Mouse (Mus musculus): Measurements from ENCODE around the gene Ntn3. TPM values are rescaled to one million over a fixed set of nuclear protein-coding genes. Genes with fewer than 3 reads are reported as not detected.
A peak's percentile ranks its signal among the peaks of the same experiment; 100 is the strongest.

The Ntn3 gene
- polyA plus RNA-seq, 1 experiment from 2014 or later, result 0.45 TPM

DNA sequence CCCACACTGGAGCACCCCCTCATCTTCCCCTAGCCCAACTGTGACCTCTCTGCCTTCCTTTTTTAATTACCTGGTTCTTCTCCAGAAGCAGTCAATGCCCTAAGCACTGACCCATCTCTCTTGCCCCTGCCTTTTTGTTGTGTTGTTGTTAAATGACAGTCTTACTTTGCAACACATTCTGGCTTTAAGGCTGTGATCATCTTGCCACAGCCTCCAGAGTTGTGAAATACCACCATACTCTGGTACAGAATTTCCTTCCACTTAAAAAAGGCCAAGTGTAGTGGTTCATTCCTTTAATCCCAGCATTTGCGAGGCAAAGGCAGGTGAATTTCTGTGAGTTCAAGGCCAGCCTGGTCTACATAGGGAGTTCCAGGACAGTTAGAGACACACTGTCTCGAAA is 18.4 kb downstream of the Ntn3 start:
- Histone ChIP-seq H3K36me3 (replicated peaks; ENCODE audit: insufficient read depth, low read length) (peaks cover 22% of the 10 kb centered on the region), H3K9ac (replicated peaks) (no peak overlapping the region), H3K27ac (ENCODE audit: low read depth) (0 out of 2 replicates have a peak overlapping the region, but pooled peaks have one; percentile 44), H3K9me3 (ENCODE audit: low read length) (no peaks in the 10 kb centered on the region), H3K4me2 (ENCODE audit: low read depth, low read length) (no peak overlapping the region), H3K4me3 (ENCODE audit: low read depth, low read length) (no peak overlapping the region), H3K27me3 (ENCODE audit: insufficient read depth, low read length) (no peaks in the 10 kb centered on the region), H3K4me1 (ENCODE audit: insufficient read depth) (peaks cover 35% of the 10 kb centered on the region)
- WGBS (ENCODE audit: insufficient replicate concordance), result 74% methylated on average over 2 of the region's 2 CpGs
- TF ChIP-seq CTCF (IDR thresholded peaks at IDR 0.05; ENCODE audit: low read depth) (no peak), EP300 (IDR thresholded peaks at IDR 0.05; ENCODE audit: low read depth) (no peak)
- DNase-seq (no peak), ATAC-seq (no peak)

DNA sequence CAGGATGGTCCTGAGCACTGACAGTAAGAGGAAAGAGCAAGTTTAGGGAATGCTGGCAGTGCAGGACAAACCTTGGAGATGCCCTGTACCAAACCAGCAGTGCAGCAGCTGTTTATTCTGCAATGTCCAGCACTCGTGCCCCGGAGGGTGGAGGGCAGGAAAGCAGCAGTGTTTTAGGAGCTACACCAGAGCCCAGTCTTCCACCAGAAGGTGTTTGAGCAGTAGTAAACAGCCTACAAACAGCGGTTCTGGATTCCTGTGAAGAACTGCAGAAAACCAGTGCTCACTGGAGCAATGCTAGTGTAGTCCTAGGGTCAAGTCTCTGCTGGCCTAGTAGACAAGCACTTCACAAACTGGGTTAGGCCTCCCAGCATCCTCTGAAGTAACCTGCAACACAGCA is 35.1 kb downstream of the Ntn3 start:
- ATAC-seq (no peak), DNase-seq (no peak)
- TF ChIP-seq EP300 (IDR thresholded peaks at IDR 0.05; ENCODE audit: low read depth) (no peak), CTCF (IDR thresholded peaks at IDR 0.05; ENCODE audit: low read depth) (no peak)
- peaks cover 11% of the 10 kb centered on the region for H3K4me1 ChIP-seq (ENCODE audit: insufficient read depth)
- H3K36me3 ChIP-seq (replicated peaks; ENCODE audit: insufficient read depth, low read length), result 0 out of 2 replicates have a peak, but pooled peaks cover 2% of the 10 kb centered on the region
- no peaks in the 10 kb centered on the region for H3K9me3 ChIP-seq (ENCODE audit: low read length)
- no peaks in the 10 kb centered on the region for H3K27me3 ChIP-seq (ENCODE audit: insufficient read depth, low read length)
- H3K9ac ChIP-seq (replicated peaks), result no peak overlapping the region
- H3K27ac ChIP-seq (ENCODE audit: low read depth), result no peak overlapping the region
- H3K4me3 ChIP-seq (ENCODE audit: low read depth, low read length), result no peak overlapping the region
- 76% methylated on average over 3 of the region's 3 CpGs for WGBS (ENCODE audit: insufficient replicate concordance)
- H3K4me2 ChIP-seq (ENCODE audit: low read depth, low read length), result no peak overlapping the region

DNA sequence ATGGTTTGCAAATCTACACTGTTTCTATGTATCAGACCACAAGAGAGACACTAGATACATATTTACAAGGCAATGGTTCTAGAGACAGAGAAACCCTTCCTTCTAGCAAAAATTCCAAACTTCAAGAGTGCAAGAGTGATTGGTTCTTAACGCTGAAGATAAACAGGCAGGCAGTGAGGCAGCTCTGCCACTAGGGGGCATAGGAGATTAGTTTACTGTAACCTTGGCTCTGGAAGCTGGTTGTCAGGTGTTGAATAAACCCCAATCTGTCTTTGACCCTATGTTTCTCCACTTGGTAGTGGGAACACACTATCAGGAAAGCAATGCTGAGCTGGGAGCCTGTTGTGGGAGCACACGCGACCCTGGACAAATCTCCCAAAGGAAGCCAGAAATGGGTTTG is 35.9 kb downstream of the Ntn3 start:
- H3K36me3 ChIP-seq (replicated peaks; ENCODE audit: insufficient read depth, low read length), result 0 out of 2 replicates have a peak, but pooled peaks cover 2% of the 10 kb centered on the region
- H3K27me3 ChIP-seq (ENCODE audit: insufficient read depth, low read length), result no peaks in the 10 kb centered on the region
- no peaks in the 10 kb centered on the region for H3K9me3 ChIP-seq (ENCODE audit: low read length)
- ATAC-seq (no peak), DNase-seq (peak; percentile 73)
- H3K4me2 ChIP-seq (ENCODE audit: low read depth, low read length), result no peak overlapping the region
- no peak overlapping the region for H3K4me3 ChIP-seq (ENCODE audit: low read depth, low read length)
- peaks cover 11% of the 10 kb centered on the region for H3K4me1 ChIP-seq (ENCODE audit: insufficient read depth)
- no peak overlapping the region for H3K27ac ChIP-seq (ENCODE audit: low read depth)
- TF ChIP-seq EP300 (IDR thresholded peaks at IDR 0.05; ENCODE audit: low read depth), result no peak
- peak; percentile 96 for TF ChIP-seq CTCF (IDR thresholded peaks at IDR 0.05; ENCODE audit: low read depth)
- WGBS (ENCODE audit: insufficient replicate concordance), result 5% methylated on average over 3 of the region's 3 CpGs
- H3K9ac ChIP-seq (replicated peaks), result no peak overlapping the region

DNA sequence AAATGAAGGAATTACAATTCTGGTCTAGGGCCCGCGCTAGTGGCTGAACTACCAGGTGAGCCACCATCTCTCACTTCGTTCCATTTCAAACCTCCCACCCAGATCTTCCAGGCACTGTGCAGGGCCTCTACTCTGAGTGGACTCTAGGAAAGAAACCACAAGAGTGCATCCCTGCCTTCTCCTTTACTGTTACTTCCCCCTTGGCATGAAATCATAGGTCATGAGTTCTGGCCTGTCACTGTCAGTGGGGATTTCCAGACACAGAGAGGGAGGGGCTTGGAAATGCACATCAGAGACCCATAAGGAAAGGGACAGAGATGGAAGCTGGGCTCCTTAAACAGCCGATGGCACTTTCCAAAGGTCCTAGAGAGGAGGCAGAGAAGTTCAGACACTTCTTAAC is 37.6 kb downstream of the Ntn3 start:
- peaks cover 23% of the 10 kb centered on the region for H3K4me1 ChIP-seq (ENCODE audit: insufficient read depth)
- no peak overlapping the region for H3K9ac ChIP-seq (replicated peaks)
- no peak overlapping the region for H3K4me3 ChIP-seq (ENCODE audit: low read depth, low read length)
- H3K4me2 ChIP-seq (ENCODE audit: low read depth, low read length), result no peak overlapping the region
- 77% methylated on average over 4 of the region's 4 CpGs for WGBS (ENCODE audit: insufficient replicate concordance)
- no peaks in the 10 kb centered on the region for H3K9me3 ChIP-seq (ENCODE audit: low read length)
- H3K27ac ChIP-seq (ENCODE audit: low read depth), result peak overlapping the region; percentile 96; the same call in 1 of the 2 replicates
- H3K36me3 ChIP-seq (replicated peaks; ENCODE audit: insufficient read depth, low read length), result peaks cover 10% of the 10 kb centered on the region
- ATAC-seq, result no peak
- DNase-seq, result no peak
- H3K27me3 ChIP-seq (ENCODE audit: insufficient read depth, low read length), result no peaks in the 10 kb centered on the region
- TF ChIP-seq EP300 (IDR thresholded peaks at IDR 0.05; ENCODE audit: low read depth), result no peak
- no peak for TF ChIP-seq CTCF (IDR thresholded peaks at IDR 0.05; ENCODE audit: low read depth)

DNA sequence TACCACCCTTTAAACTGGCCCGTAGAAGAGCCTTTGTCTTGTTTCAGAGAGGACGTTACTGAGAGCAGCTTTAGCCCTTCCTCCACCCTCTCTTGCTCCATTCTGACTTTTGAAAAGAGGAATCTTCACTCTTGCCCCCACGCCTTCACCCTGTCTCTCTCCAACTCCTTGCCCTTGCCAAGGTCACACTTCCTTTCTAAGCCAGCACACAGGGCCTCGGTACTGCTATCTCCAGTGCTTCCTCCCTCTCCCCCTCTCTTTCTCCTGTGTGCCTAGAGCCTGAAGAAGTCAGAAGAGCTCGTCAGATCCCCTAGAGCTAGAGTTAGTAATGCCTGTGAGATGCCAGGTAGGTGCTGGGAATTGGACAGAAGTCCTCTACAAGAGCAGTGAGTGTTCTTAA is 38.6 kb downstream of the Ntn3 start:
- DNase-seq (no peak), ATAC-seq (no peak)
- no peak overlapping the region for H3K9ac ChIP-seq (replicated peaks)
- no peaks in the 10 kb centered on the region for H3K27me3 ChIP-seq (ENCODE audit: insufficient read depth, low read length)
- H3K9me3 ChIP-seq (ENCODE audit: low read length), result no peaks in the 10 kb centered on the region
- peaks cover 27% of the 10 kb centered on the region for H3K4me1 ChIP-seq (ENCODE audit: insufficient read depth)
- 42% methylated on average over 5 of the region's 5 CpGs for WGBS (ENCODE audit: insufficient replicate concordance)
- H3K4me3 ChIP-seq (ENCODE audit: low read depth, low read length), result no peak overlapping the region
- peak overlapping the region; percentile 83 for H3K4me2 ChIP-seq (ENCODE audit: low read depth, low read length)
- TF ChIP-seq CTCF (IDR thresholded peaks at IDR 0.05; ENCODE audit: low read depth) (no peak), EP300 (IDR thresholded peaks at IDR 0.05; ENCODE audit: low read depth) (no peak)
- H3K27ac ChIP-seq (ENCODE audit: low read depth), result peak overlapping the region; percentile 96
- H3K36me3 ChIP-seq (replicated peaks; ENCODE audit: insufficient read depth, low read length), result peaks cover 14% of the 10 kb centered on the region

DNA sequence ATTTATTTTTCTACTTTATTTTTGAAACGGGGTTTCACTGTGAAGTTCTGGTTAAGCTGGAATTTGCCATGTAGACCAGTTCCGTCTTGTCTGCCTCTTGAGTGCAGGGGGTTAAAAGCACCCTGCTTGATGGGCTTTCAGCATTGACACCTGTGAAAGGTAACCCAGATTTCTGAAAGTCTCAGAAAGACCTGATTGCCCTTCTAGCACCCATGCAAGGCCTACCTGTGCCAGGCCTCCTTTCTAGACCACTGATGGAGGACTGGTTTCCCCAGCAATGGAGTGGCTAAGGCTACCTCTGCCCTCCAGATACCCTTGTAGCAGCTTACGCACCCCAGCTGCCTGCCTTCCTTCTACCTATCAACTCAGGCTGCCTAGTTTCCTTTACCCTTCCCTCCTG is 39.2 kb downstream of the Ntn3 start:
- H3K4me2 ChIP-seq (ENCODE audit: low read depth, low read length), result peak overlapping the region; percentile 83

More for the DNA sequence above, 39.2 kb downstream of the Ntn3 start:
- Histone ChIP-seq H3K9me3 (ENCODE audit: low read length) (no peaks in the 10 kb centered on the region), H3K36me3 (replicated peaks; ENCODE audit: insufficient read depth, low read length) (peaks cover 21% of the 10 kb centered on the region), H3K4me1 (ENCODE audit: insufficient read depth) (peaks cover 31% of the 10 kb centered on the region), H3K9ac (replicated peaks) (peak overlapping the region; percentile 81), H3K27me3 (ENCODE audit: insufficient read depth, low read length) (no peaks in the 10 kb centered on the region), H3K4me3 (ENCODE audit: low read depth, low read length) (peak overlapping the region; percentile 89), H3K27ac (ENCODE audit: low read depth) (peak overlapping the region; percentile 96)
- DNase-seq, result no peak
- TF ChIP-seq CTCF (IDR thresholded peaks at IDR 0.05; ENCODE audit: low read depth) (no peak), EP300 (IDR thresholded peaks at IDR 0.05; ENCODE audit: low read depth) (no peak)
- ATAC-seq, result no peak
- WGBS (ENCODE audit: insufficient replicate concordance), result 50% methylated on average over 3 of the region's 3 CpGs

Data from liver, postnatal 0 days (tissue).